Mouse (Mus musculus) midbrain, embryonic 12.5 days (tissue): ENCODE data around the gene Atad5. TPM values are rescaled to one million over a fixed set of nuclear protein-coding genes. Genes with fewer than 3 reads are reported as not detected.
"Not testable (repeated sequence)": the region's sequence is repeated elsewhere in the genome, so short reads cannot be mapped to it uniquely, and the experiment has no call there.

Source experiments
- ATAC-seq: fragments of 200-750 bp; cut with Nextera tagmentation; 2 replicates; pipeline ENCODE4 v1.8.0; 2017; ENCODE audit warnings: low read depth, moderate TSS enrichment, moderate library complexity; ENCODE audit not compliant: low FRiP score
- H3K27ac ChIP-seq: fragments of 300-500 bp; sonication (generic); replicated peaks from 2 replicates; pipeline ENCODE4 v1.5.1; 2016; ENCODE audit warnings: mild to moderate bottlenecking
- H3K27me3 ChIP-seq: fragments of 300-500 bp; sonication (generic); 2 replicates; pipeline ENCODE4 v1.6.1; 2016; ENCODE audit warnings: mild to moderate bottlenecking
- H3K36me3 ChIP-seq: fragments of 300-500 bp; sonication (generic); 2 replicates; pipeline ENCODE4 v1.6.1; 2016
- H3K4me1 ChIP-seq: fragments of 300-500 bp; sonication (generic); 2 replicates; pipeline ENCODE4 v1.6.1; 2016
- H3K4me2 ChIP-seq: fragments of 300-500 bp; sonication (generic); replicated peaks from 2 replicates; pipeline ENCODE4 v1.6.1; 2016; ENCODE audit warnings: mild to moderate bottlenecking, moderate library complexity
- H3K4me3 ChIP-seq: fragments of 300-500 bp; sonication (generic); 2 replicates; pipeline ENCODE4 v1.5.1; 2016; ENCODE audit warnings: mild to moderate bottlenecking
- H3K9ac ChIP-seq: fragments of 300-500 bp; sonication (generic); replicated peaks from 2 replicates; pipeline ENCODE4 v1.6.1; 2016; ENCODE audit warnings: mild to moderate bottlenecking, moderate library complexity
- H3K9me3 ChIP-seq: fragments of 300-500 bp; sonication (generic); 2 replicates; pipeline ENCODE4 v1.6.1; 2016; ENCODE audit warnings: mild to moderate bottlenecking
- WGBS: fragments of 180-500 bp; shearing (Covaris S2); methylation state at CpG from one replicate; pipeline ENCODE4 v1.1.7; 2016; 5-methylcytosine and 5-hydroxymethylcytosine counted together
- polyA plus RNA-seq: library from polyadenylated mRNA; unstranded; fragments of >200 nt; fragmentation: Nextera tagmentation; extraction: Ambion mirVana; gene quantifications from 2 replicates; pipeline ENCODE4 v1.2.1, GENCODE M21; 2016

The Atad5 gene
- 13.8 and 14.5 TPM in 2 replicates for polyA plus RNA-seq

GRCm38 (mm10) chr11:80088917-80089816, at the start of gene Atad5:
Atad5 (plus strand) TSS chr11:80089400.
- H3K27ac ChIP-seq, result no peak within 1 kb of the TSS; the same call in 1 of the 2 replicates
- H3K9ac ChIP-seq, result peak within 1 kb of the TSS; percentile 97
- H3K4me2 ChIP-seq, result peak within 1 kb of the TSS; percentile 92
- no peaks in the 10 kb centered on the region for H3K9me3 ChIP-seq
- H3K27me3 ChIP-seq, result no peaks in the 10 kb centered on the region
- no peaks in the 10 kb centered on the region for H3K36me3 ChIP-seq
- H3K4me1 ChIP-seq, result peaks cover 16% of the 10 kb centered on the region
- ATAC-seq, result peak; percentile 65
- 6% methylated on average over 57 of the region's 57 CpGs for WGBS
- H3K4me3 ChIP-seq, result peak within 1 kb of the TSS; percentile 99

- Histone ChIP-seq H3K9me3 (no peaks in the 10 kb centered on the region), H3K36me3 (no peaks in the 10 kb centered on the region), H3K9ac (no peak overlapping the region), H3K4me1 (no peaks in the 10 kb centered on the region), H3K27me3 (no peaks in the 10 kb centered on the region), H3K4me2 (no peak overlapping the region), H3K27ac (no peak overlapping the region), H3K4me3 (no peak overlapping the region)
- WGBS, result 55% methylated on average over 10 of the region's 10 CpGs
- ATAC-seq, result no peak
These were observed 46.4 kb upstream of the Atad5 start for GRCm38 (mm10) chr11:80042615-80043418.

- Histone ChIP-seq H3K4me1 (no peaks in the 10 kb centered on the region), H3K27ac (no peak overlapping the region), H3K4me2 (no peak overlapping the region), H3K27me3 (no peaks in the 10 kb centered on the region), H3K9me3 (no peaks in the 10 kb centered on the region), H3K4me3 (no peak overlapping the region), H3K36me3 (peaks cover 4% of the 10 kb centered on the region), H3K9ac (no peak overlapping the region)
- ATAC-seq, result no peak
- WGBS, result 91% methylated on average over 8 of the region's 8 CpGs
These were observed 45.8 kb upstream of the Atad5 start for GRCm38 (mm10) chr11:80043419-80043817.

DNA sequence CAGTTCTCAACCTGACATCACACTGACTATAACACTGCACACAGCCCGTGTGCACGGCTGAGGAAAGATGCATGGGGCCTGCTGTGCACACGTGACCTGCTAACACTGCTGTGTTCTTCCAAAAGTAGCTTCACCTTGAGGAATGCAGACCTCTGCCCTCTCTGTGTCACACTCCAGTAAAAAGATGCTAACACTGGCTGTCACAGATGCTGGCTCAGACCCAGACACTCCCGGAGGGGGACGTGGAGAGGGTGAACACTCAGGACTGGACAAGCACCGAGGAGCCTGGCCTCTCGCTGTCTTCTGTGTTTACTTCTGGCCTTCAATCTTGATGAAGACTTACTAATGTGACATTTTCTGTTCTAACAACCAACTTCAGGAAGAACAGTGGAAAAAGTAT, 42.3 kb upstream of the Atad5 start:
- H3K4me2 ChIP-seq, result no peak overlapping the region

DNA sequence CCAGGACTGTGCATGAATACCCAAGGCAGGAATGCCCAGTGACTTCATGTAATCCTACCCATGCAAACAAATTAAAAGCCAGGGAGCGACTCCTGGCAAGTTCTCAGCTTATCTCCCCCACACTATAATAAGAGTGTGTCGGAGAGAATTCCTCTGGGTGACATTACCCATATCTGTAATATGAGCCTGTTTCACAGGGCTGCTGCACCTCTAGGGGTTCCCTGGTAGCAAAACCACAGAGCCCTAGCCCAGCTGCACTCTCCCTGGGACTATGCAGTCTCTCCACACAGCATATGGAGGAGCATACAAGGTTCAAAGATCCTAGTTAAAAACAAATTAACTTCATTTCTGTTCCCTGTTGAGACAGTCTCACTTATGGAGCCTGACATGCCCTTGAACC, 39.1 kb upstream of the Atad5 start:
- WGBS, result 80% methylated on average over 2 of the region's 2 CpGs
- no peaks in the 10 kb centered on the region for H3K27me3 ChIP-seq
- peaks cover 20% of the 10 kb centered on the region for H3K36me3 ChIP-seq
- no peak overlapping the region for H3K4me2 ChIP-seq
- no peak for ATAC-seq
- no peaks in the 10 kb centered on the region for H3K9me3 ChIP-seq
- no peak overlapping the region for H3K9ac ChIP-seq
- no peak overlapping the region for H3K27ac ChIP-seq
- H3K4me3 ChIP-seq, result no peak overlapping the region
- no peaks in the 10 kb centered on the region for H3K4me1 ChIP-seq

More for the DNA sequence above, 42.3 kb upstream of the Atad5 start:
- H3K9me3 ChIP-seq, result no peaks in the 10 kb centered on the region
- no peaks in the 10 kb centered on the region for H3K4me1 ChIP-seq
- H3K36me3 ChIP-seq, result peaks cover 7% of the 10 kb centered on the region
- no peak overlapping the region for H3K9ac ChIP-seq
- H3K27me3 ChIP-seq, result no peaks in the 10 kb centered on the region
- H3K27ac ChIP-seq, result no peak overlapping the region
- no peak for ATAC-seq
- H3K4me3 ChIP-seq, result no peak overlapping the region
- 91% methylated on average over 7 of the region's 7 CpGs for WGBS

- ATAC-seq, result no peak
These were observed 36.7 kb upstream of the Atad5 start for GRCm38 (mm10) chr11:80052456-80052855.

DNA sequence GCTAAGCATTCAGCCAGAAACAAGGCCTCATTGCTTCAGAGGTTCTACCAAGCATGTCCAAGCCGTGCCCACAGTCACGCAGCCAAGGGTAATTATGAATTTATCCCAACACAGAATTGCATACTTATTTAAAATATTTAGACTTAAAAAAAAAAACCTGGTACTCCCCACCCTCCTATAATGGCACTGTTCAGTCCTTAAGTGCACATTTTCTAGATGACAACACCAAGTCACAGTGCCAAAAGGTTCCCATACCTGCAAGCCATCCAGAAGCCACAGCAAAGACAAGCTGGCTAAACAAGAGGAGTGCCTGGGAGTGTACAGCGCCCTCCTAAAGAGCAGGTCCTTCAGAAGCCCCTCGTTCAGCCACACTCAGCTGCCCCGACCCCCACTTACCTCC, 36.0 kb upstream of the Atad5 start:
- ATAC-seq, result no peak

More at GRCm38 (mm10) chr11:80052456-80052855, 36.7 kb upstream of the Atad5 start:
- Histone ChIP-seq H3K9me3 (no peaks in the 10 kb centered on the region), H3K9ac (no peak overlapping the region), H3K4me1 (no peaks in the 10 kb centered on the region), H3K4me2 (no peak overlapping the region), H3K27ac (no peak overlapping the region), H3K27me3 (no peaks in the 10 kb centered on the region), H3K4me3 (no peak overlapping the region), H3K36me3 (peaks cover 25% of the 10 kb centered on the region)
- 85% methylated on average over 7 of the region's 7 CpGs for WGBS

DNA sequence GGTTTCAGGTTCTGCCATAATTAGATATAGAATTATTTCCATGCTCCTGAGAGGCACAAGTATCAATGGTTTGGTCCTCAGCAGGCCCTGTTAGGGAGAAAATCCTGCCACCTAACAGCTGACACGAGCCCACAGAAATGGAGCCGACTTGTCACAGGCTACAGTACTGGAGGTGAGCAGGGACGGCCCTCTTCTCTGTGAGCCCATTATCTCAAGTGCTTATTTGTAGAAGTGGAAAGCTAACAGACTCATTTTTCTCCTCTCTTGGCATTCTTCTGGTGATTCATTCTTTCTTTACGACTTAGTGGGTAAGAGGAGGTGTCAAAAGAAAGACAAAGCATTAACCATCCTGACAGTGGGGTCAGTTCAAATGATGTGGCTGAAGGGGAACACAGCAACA, 34.5 kb upstream of the Atad5 start:
- Histone ChIP-seq H3K9ac (no peak overlapping the region), H3K4me1 (no peaks in the 10 kb centered on the region), H3K27me3 (no peaks in the 10 kb centered on the region), H3K9me3 (no peaks in the 10 kb centered on the region), H3K27ac (no peak overlapping the region), H3K36me3 (peaks cover 29% of the 10 kb centered on the region), H3K4me2 (no peak overlapping the region), H3K4me3 (no peak overlapping the region)
- 87% methylated on average over 4 of the region's 4 CpGs for WGBS
- no peak for ATAC-seq

More for the DNA sequence above, 36.0 kb upstream of the Atad5 start:
- H3K36me3 ChIP-seq, result peaks cover 26% of the 10 kb centered on the region
- H3K4me3 ChIP-seq, result no peak overlapping the region
- H3K27me3 ChIP-seq, result no peaks in the 10 kb centered on the region
- 89% methylated on average over 5 of the region's 5 CpGs for WGBS
- H3K4me2 ChIP-seq, result no peak overlapping the region
- no peak overlapping the region for H3K27ac ChIP-seq
- no peaks in the 10 kb centered on the region for H3K4me1 ChIP-seq
- H3K9ac ChIP-seq, result no peak overlapping the region
- no peaks in the 10 kb centered on the region for H3K9me3 ChIP-seq

GRCm38 (mm10) chr11:80056141-80056540, 33.1 kb upstream of the Atad5 start:
- Histone ChIP-seq H3K9me3 (no peaks in the 10 kb centered on the region), H3K4me2 (no peak overlapping the region), H3K36me3 (peaks cover 29% of the 10 kb centered on the region), H3K9ac (no peak overlapping the region), H3K27ac (no peak overlapping the region), H3K4me3 (no peak overlapping the region), H3K27me3 (no peaks in the 10 kb centered on the region), H3K4me1 (no peaks in the 10 kb centered on the region)
- WGBS, result 92% methylated on average over 9 of the region's 9 CpGs
- ATAC-seq, result no peak

DNA sequence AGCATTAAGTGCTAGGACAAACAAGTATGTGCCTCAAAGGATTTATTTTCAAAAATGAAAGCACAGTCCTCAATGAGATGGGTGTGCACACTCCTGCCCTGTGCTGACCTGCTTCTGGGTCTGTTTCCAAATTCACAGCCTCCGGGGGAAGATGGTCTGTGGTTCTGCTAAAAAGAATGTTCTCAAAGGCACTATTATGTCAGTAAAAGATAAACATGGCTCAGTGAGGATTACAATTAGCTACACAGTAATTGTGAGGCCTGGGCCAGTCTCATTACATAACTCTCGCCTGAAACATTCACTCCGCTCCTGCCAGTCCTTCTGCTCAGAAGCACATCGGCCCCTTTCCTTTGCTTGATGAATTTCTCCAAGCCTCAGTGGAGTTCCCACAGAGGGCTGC, 27.0 kb upstream of the Atad5 start:
- H3K27ac ChIP-seq, result 0 out of 2 replicates have a peak overlapping the region, but pooled peaks have one; percentile 25
- WGBS, result 71% methylated on average over 4 of the region's 4 CpGs

GRCm38 (mm10) chr11:80066373-80066772, 22.8 kb upstream of the Atad5 start:
- H3K4me3 ChIP-seq, ATAC-seq, H3K9me3 ChIP-seq, H3K4me2 ChIP-seq, H3K27me3 ChIP-seq, H3K4me1 ChIP-seq, H3K27ac ChIP-seq, H3K9ac ChIP-seq: not testable (repeated sequence)
- H3K36me3 ChIP-seq, result 0 out of 2 replicates have a peak, but pooled peaks cover 13% of the 10 kb centered on the region
- WGBS, result 89% methylated on average over 4 of the region's 4 CpGs

More for the DNA sequence above, 27.0 kb upstream of the Atad5 start:
- no peak overlapping the region for H3K4me2 ChIP-seq
- no peak overlapping the region for H3K9ac ChIP-seq
- H3K4me1 ChIP-seq, result no peaks in the 10 kb centered on the region
- H3K36me3 ChIP-seq, result 0 out of 2 replicates have a peak, but pooled peaks cover 24% of the 10 kb centered on the region
- no peaks in the 10 kb centered on the region for H3K27me3 ChIP-seq
- no peaks in the 10 kb centered on the region for H3K9me3 ChIP-seq
- H3K4me3 ChIP-seq, result no peak overlapping the region
- no peak for ATAC-seq

DNA sequence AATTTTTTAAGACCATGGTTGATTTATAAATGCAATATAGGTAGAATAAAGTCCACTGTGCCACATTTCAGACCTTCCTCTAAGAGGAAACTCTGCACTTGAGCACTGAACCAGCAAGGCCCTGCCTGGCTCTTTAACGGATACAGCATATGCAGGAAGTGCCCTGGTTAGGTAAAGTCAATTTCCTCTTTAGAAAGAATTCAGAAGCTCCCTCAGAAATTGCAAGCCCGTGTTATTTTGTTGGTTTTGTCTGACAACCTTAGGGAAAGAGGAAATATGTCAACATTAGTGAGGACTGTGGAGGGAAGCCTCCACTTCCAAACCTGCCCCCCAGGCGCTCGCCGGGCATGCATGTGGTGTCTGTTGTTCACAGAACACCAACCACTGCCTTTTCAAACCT, 21.6 kb upstream of the Atad5 start:
- Histone ChIP-seq H3K36me3 (0 out of 2 replicates have a peak, but pooled peaks cover 10% of the 10 kb centered on the region), H3K4me1 (no peaks in the 10 kb centered on the region), H3K27me3 (no peaks in the 10 kb centered on the region), H3K4me3 (no peak overlapping the region), H3K4me2 (no peak overlapping the region), H3K9me3 (no peaks in the 10 kb centered on the region), H3K9ac (no peak overlapping the region), H3K27ac (no peak overlapping the region)
- no peak for ATAC-seq
- WGBS, result 89% methylated on average over 5 of the region's 5 CpGs
